Mouse (Mus musculus): Measurements from ENCODE around the gene Stfa2. TPM values are rescaled to one million over a fixed set of nuclear protein-coding genes. Genes with fewer than 3 reads are reported as not detected.

The Stfa2 gene
- total RNA-seq (2023) = not detected in 4 replicates

DNA sequence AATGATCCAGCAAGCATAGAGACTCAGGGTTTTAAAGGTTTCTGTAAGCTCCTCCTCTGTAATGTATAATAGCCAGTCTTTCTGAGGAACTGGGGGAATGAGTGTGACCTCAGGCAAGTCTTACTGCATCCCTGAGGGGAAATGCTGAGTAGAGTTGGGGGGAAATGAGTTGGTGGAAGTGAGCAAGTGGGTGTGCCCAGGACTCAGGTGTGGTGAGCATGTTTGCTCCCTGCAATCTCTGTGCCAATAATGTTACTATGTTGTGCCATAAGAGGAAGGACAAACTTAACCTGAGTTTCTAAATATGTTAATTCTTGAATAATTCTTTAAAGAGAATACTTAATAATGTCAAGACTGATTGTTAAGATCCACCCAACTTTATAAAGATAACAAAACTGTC, at the start of gene Stfa2:
Gene Stfa2 (minus strand): TSS at position 101 of the 400 bp plus-strand sequence.

GRCm38 (mm10) chr16:36455342-36455802, 47.1 kb upstream of the Stfa2 start, which contains the start of gene Stfa3:
TSS of gene Stfa3 (minus strand) at chr16:36455392.

DNA sequence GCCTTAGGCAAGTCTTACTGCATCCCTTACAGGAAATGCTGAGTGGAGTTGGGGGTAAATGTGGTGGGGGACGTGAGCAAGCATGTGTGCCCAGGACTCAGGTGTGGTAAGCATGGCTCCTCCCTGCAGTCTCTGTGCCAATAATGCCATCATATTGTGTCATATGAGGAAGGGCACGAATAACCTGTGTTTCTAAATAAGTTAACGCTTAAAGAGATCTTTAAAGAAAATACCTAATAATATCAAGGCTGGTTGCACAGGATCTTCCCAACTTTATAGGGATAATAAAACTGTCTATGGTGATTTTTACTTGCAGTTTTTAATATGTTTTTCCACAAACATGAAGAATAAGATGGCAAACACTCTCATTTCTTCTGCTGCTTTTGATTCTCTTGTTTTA, 40.6 kb downstream of the Stfa2 start, which contains the start of gene BC100530:
Gene BC100530 (minus strand): TSS at position 101 of the 400 bp plus-strand sequence.

Other genes with a start within 250 kb of the Stfa2 start
- not detected in 4 replicates for gene Gm5483, start 224.2 kb downstream of the Stfa2 start, total RNA-seq (2023)
- not detected in 4 replicates for gene Gm5416, start 198.1 kb downstream of the Stfa2 start, total RNA-seq (2023)
- not detected in 4 replicates for gene 2010005H15Rik, start 187.0 kb downstream of the Stfa2 start, total RNA-seq (2023)
- gene Stfa1, start 131.5 kb downstream of the Stfa2 start, total RNA-seq (2023) = not detected in 4 replicates
- not detected in 4 replicates for gene BC117090, start 74.1 kb downstream of the Stfa2 start, total RNA-seq (2023)
- gene BC100530, start 40.7 kb downstream of the Stfa2 start, total RNA-seq (2023) = not detected in 4 replicates
- gene Stfa3, start 46.9 kb upstream of the Stfa2 start, total RNA-seq (2023) = not detected in 4 replicates
- gene Casr, start 153.7 kb upstream of the Stfa2 start, total RNA-seq (2023) = not detected in 4 replicates